Mouse (Mus musculus): Measurements from ENCODE around the gene Acadl.

GRCm38 (mm10) chr1:66841510-66841909 lies 21.6 kb downstream of the Acadl start:
- TF ChIP-seq POLR2A (IDR thresholded peaks at IDR 0.05; ENCODE audit: borderline replicate concordance, extremely low read depth, low read depth, low read length) (no peak), CTCF (IDR thresholded peaks at IDR 0.05; ENCODE audit: insufficient read depth, low read length) (no peak)

Data from lung, adult 2 months (tissue).